In the genomic region with DNA sequence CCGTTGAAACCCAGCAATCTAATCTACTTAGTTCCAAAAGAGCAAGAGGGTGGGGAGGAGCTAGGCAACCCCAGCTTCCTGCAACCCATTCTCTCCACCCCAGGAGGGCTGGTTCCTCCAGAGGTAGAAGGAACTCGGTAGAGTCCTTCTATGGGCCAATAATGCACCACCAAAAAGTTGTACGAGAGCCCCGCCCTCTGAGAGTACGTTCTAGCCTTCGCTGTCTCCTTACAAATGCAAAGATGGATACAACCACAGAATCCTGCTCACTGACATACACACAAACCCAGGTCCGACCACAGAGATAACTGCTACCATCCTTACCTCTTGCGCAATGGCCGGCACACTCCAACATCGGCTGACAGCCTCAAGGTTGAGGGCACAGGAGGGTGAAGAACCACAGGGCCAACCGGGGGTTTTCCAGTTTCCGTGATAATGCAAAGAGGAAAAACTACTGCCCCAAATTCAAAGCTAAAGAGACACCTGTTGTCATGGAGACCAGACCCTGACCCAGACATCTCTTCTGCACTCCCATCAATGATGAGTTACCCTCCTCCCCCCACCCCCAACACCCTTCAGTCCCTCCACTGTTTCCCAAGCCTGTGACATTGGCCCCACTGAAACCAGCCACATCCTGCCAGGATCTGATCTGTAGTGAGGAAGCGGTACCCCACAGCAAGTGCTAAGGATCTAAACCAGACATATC, we compare ENCODE assay signal across 8 mouse cellular contexts. TPM values are rescaled to one million over a fixed set of nuclear protein-coding genes. Genes with fewer than 3 reads are reported as not detected.
DNase-seq lines count a peak whose midpoint lies in the region; ATAC-seq and TF ChIP-seq lines count a peak whose summit lies in the region.

No protein-coding gene starts in this region.

- no peaks in the 10 kb centered on the region for H3K27me3 ChIP-seq in spleen, adult 2 months (ENCODE audit: control insufficient read depth, insufficient read depth, low read length)
- no peaks in the 10 kb centered on the region for H3K27me3 ChIP-seq in embryonic facial prominence, embryonic 13.5 days
- H3K27me3 ChIP-seq in lung, postnatal 0 days (replicated peaks; ENCODE audit: insufficient read depth, low read length), result no peaks in the 10 kb centered on the region
- no peaks in the 10 kb centered on the region for H3K27me3 ChIP-seq in forebrain, embryonic 13.5 days

- ATAC-seq in embryonic facial prominence, embryonic 13.5 days (ENCODE audit: insufficient number of reproducible peaks, insufficient read depth, low FRiP score, low TSS enrichment, low read depth), result no peak
- peak; percentile 9; the same call in 1 of the 2 replicates for ATAC-seq in lung, postnatal 0 days
- no peak for ATAC-seq in forebrain, embryonic 13.5 days

- no peak for DNase-seq in spleen, adult 2 months (ENCODE audit: low read depth in 1 of 2, low spot score in 2 of 2)
- no peak for DNase-seq in spleen, postnatal 36 days (ENCODE audit: low spot score in 2 of 2)
- peak; percentile 47 for DNase-seq in lung, postnatal 0 days (ENCODE audit: low spot score)
- DNase-seq in thymus, postnatal 14 days, result peak; percentile 41
- no peak for DNase-seq in retina, embryonic 14.5 days (ENCODE audit: low spot score)
- DNase-seq in kidney, adult 9 months, result no peak

- H3K9me3 ChIP-seq in embryonic facial prominence, embryonic 13.5 days, result no peaks in the 10 kb centered on the region
- no peaks in the 10 kb centered on the region for H3K9me3 ChIP-seq in lung, postnatal 0 days (ENCODE audit: low read length)
- no peaks in the 10 kb centered on the region for H3K9me3 ChIP-seq in forebrain, embryonic 13.5 days (replicated peaks)

- H3K27ac ChIP-seq in spleen, adult 2 months (ENCODE audit: insufficient read depth, low read length), result peak overlapping the region; percentile 51
- peak overlapping the region; percentile 71 for H3K27ac ChIP-seq in embryonic facial prominence, embryonic 13.5 days
- H3K27ac ChIP-seq in lung, postnatal 0 days (ENCODE audit: low read length), result peak overlapping the region; percentile 73
- no peak overlapping the region for H3K27ac ChIP-seq in forebrain, embryonic 13.5 days

- 14% methylated on average over 13 of the region's 13 CpGs for WGBS in spleen, adult 2 months
- WGBS in embryonic facial prominence, embryonic 13.5 days, result 55% methylated on average over 13 of the region's 13 CpGs
- 47% methylated on average over 13 of the region's 13 CpGs for WGBS in lung, postnatal 0 days
- WGBS in forebrain, embryonic 13.5 days, result 50% methylated on average over 13 of the region's 13 CpGs

- no peak for TF ChIP-seq POLR2A in spleen, adult 2 months (IDR thresholded peaks at IDR 0.05; ENCODE audit: low read depth, low read length)

- TF ChIP-seq EP300 in lung, postnatal 0 days (IDR thresholded peaks at IDR 0.05), result no peak

- no peak for TF ChIP-seq CTCF in spleen, adult 2 months (IDR thresholded peaks at IDR 0.05; ENCODE audit: extremely low read depth, insufficient read depth, insufficient read length, insufficient replicate concordance)
- no peak for TF ChIP-seq CTCF in lung, postnatal 0 days (IDR thresholded peaks at IDR 0.05)

- H3K9ac ChIP-seq in embryonic facial prominence, embryonic 13.5 days, result peak overlapping the region; percentile 58
- H3K9ac ChIP-seq in lung, postnatal 0 days (replicated peaks; ENCODE audit: low read depth), result no peak overlapping the region
- H3K9ac ChIP-seq in forebrain, embryonic 13.5 days, result no peak overlapping the region

- H3K4me2 ChIP-seq in embryonic facial prominence, embryonic 13.5 days, result peak overlapping the region; percentile 51
- H3K4me2 ChIP-seq in lung, postnatal 0 days (replicated peaks; ENCODE audit: low read depth, low read length), result peak overlapping the region; percentile 27; the same call in 1 of the 2 replicates
- H3K4me2 ChIP-seq in forebrain, embryonic 13.5 days, result no peak overlapping the region

- peaks cover 18% of the 10 kb centered on the region; the same call in 1 of the 2 replicates for H3K4me1 ChIP-seq in spleen, adult 2 months (ENCODE audit: control insufficient read depth, insufficient read depth, insufficient read length)
- peaks cover 21% of the 10 kb centered on the region for H3K4me1 ChIP-seq in embryonic facial prominence, embryonic 13.5 days
- H3K4me1 ChIP-seq in lung, postnatal 0 days (ENCODE audit: insufficient read depth, low read depth, low read length), result peaks cover 11% of the 10 kb centered on the region
- H3K4me1 ChIP-seq in forebrain, embryonic 13.5 days, result peaks cover 18% of the 10 kb centered on the region

- H3K36me3 ChIP-seq in spleen, adult 2 months (ENCODE audit: control insufficient read depth, insufficient read depth, low read length), result no peaks in the 10 kb centered on the region
- no peaks in the 10 kb centered on the region for H3K36me3 ChIP-seq in embryonic facial prominence, embryonic 13.5 days
- H3K36me3 ChIP-seq in lung, postnatal 0 days (ENCODE audit: insufficient read depth, low read length), result no peaks in the 10 kb centered on the region
- no peaks in the 10 kb centered on the region for H3K36me3 ChIP-seq in forebrain, embryonic 13.5 days (ENCODE audit: poor library complexity, severe bottlenecking)

- H3K4me3 ChIP-seq in spleen, adult 2 months (ENCODE audit: extremely low read depth, insufficient read depth, insufficient read length), result peak overlapping the region; percentile 20; the same call in 1 of the 2 replicates
- no peak overlapping the region for H3K4me3 ChIP-seq in embryonic facial prominence, embryonic 13.5 days
- no peak overlapping the region; the same call in 1 of the 2 replicates for H3K4me3 ChIP-seq in lung, postnatal 0 days (ENCODE audit: low read depth, low read length)
- H3K4me3 ChIP-seq in forebrain, embryonic 13.5 days, result no peak overlapping the region

RNA-seq across cellular contexts. Expression of a gene that starts 9.2 kb away (rescaled TPM):
- polyA plus RNA-seq in spleen, adult 2 months (2012; rRNA removed), result 28.0 and 29.7 TPM in 2 replicates
- polyA plus RNA-seq in embryonic facial prominence, embryonic 13.5 days (2015; fragmentation: Nextera tagmentation; extraction: Ambion mirVana), result 7.6 and 10.7 TPM in 2 replicates
- 22.9 and 24.6 TPM in 2 replicates for polyA plus RNA-seq in lung, postnatal 0 days (2015; fragmentation: Nextera tagmentation; extraction: Ambion mirVana)
- 2.0 and 2.4 TPM in 2 replicates for polyA plus RNA-seq in forebrain, embryonic 13.5 days (2015; fragmentation: Nextera tagmentation; extraction: Ambion mirVana)

RNA-seq across cellular contexts. Expression of a gene that starts 15.4 kb away (rescaled TPM):
- polyA plus RNA-seq in spleen, adult 2 months (2012; rRNA removed), result 9.3 and 13.3 TPM in 2 replicates
- polyA plus RNA-seq in embryonic facial prominence, embryonic 13.5 days (2015; fragmentation: Nextera tagmentation; extraction: Ambion mirVana), result 9.3 and 12.4 TPM in 2 replicates
- polyA plus RNA-seq in lung, postnatal 0 days (2015; fragmentation: Nextera tagmentation; extraction: Ambion mirVana), result 49.2 and 52.3 TPM in 2 replicates
- 6.2 and 7.3 TPM in 2 replicates for polyA plus RNA-seq in forebrain, embryonic 13.5 days (2015; fragmentation: Nextera tagmentation; extraction: Ambion mirVana)

RNA-seq across cellular contexts. Expression of a gene that starts 48.8 kb away (rescaled TPM):
- 0.55 and 0.78 TPM in 2 replicates for polyA plus RNA-seq in spleen, adult 2 months (2012; rRNA removed)
- 0.77 and 1.3 TPM in 2 replicates for polyA plus RNA-seq in embryonic facial prominence, embryonic 13.5 days (2015; fragmentation: Nextera tagmentation; extraction: Ambion mirVana)
- 0.08 TPM in 1 of 2 replicates, not detected in the other for polyA plus RNA-seq in lung, postnatal 0 days (2015; fragmentation: Nextera tagmentation; extraction: Ambion mirVana)
- polyA plus RNA-seq in forebrain, embryonic 13.5 days (2015; fragmentation: Nextera tagmentation; extraction: Ambion mirVana), result 14.4 and 16.1 TPM in 2 replicates

RNA-seq across cellular contexts. Expression of a gene that starts 57.7 kb away (rescaled TPM):
- polyA plus RNA-seq in spleen, adult 2 months (2012; rRNA removed), result 11.0 and 12.2 TPM in 2 replicates
- polyA plus RNA-seq in embryonic facial prominence, embryonic 13.5 days (2015; fragmentation: Nextera tagmentation; extraction: Ambion mirVana), result 11.4 and 12.1 TPM in 2 replicates
- polyA plus RNA-seq in lung, postnatal 0 days (2015; fragmentation: Nextera tagmentation; extraction: Ambion mirVana), result 5.9 and 8.3 TPM in 2 replicates
- polyA plus RNA-seq in forebrain, embryonic 13.5 days (2015; fragmentation: Nextera tagmentation; extraction: Ambion mirVana), result 13.3 and 13.9 TPM in 2 replicates

RNA-seq across cellular contexts. Expression of a gene that starts 59.9 kb away (rescaled TPM):
- 0.29 and 0.50 TPM in 2 replicates for polyA plus RNA-seq in spleen, adult 2 months (2012; rRNA removed)
- 1.2 and 1.5 TPM in 2 replicates for polyA plus RNA-seq in embryonic facial prominence, embryonic 13.5 days (2015; fragmentation: Nextera tagmentation; extraction: Ambion mirVana)
- 0.23 and 0.36 TPM in 2 replicates for polyA plus RNA-seq in lung, postnatal 0 days (2015; fragmentation: Nextera tagmentation; extraction: Ambion mirVana)
- 3.1 and 3.2 TPM in 2 replicates for polyA plus RNA-seq in forebrain, embryonic 13.5 days (2015; fragmentation: Nextera tagmentation; extraction: Ambion mirVana)

Comparison
In these comparisons a context has a peak if more than half of its experiments do, and no peak if none do; other contexts are left out.
1. DNase-seq: peak in lung, postnatal 0 days (single experiment) and thymus, postnatal 14 days (single experiment); none in spleen, adult 2 months (0 of 2), spleen, postnatal 36 days (0 of 2), retina, embryonic 14.5 days (single experiment) and kidney, adult 9 months (single experiment).